Comparison of ENCODE assay signal across 16 mouse cellular contexts in genomic region chr3:143158568-143158967, GRCm38 (mm10).
A peak's percentile ranks its signal among the peaks of the same experiment; 100 is the strongest.
DNase-seq lines count a peak whose midpoint lies in the region; ATAC-seq lines count a peak whose summit lies in the region.
"Had no signal": no experiment of that assay in that cellular context is flagged by ENCODE, and none has a peak within 500 bp of the region (broad histone marks: within the 10 kb centered on the region; RNA-seq: fewer than 3 reads in every experiment).

No protein-coding gene starts in this region.

- no peaks in the 10 kb centered on the region for H3K27me3 ChIP-seq in hindbrain, embryonic 11.5 days (ENCODE audit: control insufficient read depth, insufficient read depth, low read length)
- H3K27me3 ChIP-seq in hindbrain, embryonic 12.5 days, result no peaks in the 10 kb centered on the region
- H3K27me3 ChIP-seq: heart, embryonic 13.5 days; kidney, embryonic 15.5 days; limb, embryonic 15.5 days had no signal

- no peaks in the 10 kb centered on the region for H3K4me1 ChIP-seq in hindbrain, embryonic 11.5 days (replicated peaks; ENCODE audit: control insufficient read depth, insufficient read depth, low read length)
- H3K4me1 ChIP-seq in hindbrain, embryonic 12.5 days, result 0 out of 2 replicates have a peak, but pooled peaks cover 2% of the 10 kb centered on the region
- H3K4me1 ChIP-seq: heart, embryonic 13.5 days; kidney, embryonic 15.5 days; limb, embryonic 15.5 days had no signal

- peak; percentile 58; the same call in 1 of the 2 replicates for ATAC-seq in hindbrain, embryonic 11.5 days (ENCODE audit: low FRiP score)
- ATAC-seq in hindbrain, embryonic 12.5 days (ENCODE audit: low FRiP score), result no peak
- peak; percentile 34; the same call in 1 of the 2 replicates for ATAC-seq in common myeloid progenitor, adult 5-6 weeks (replicated peaks; ENCODE audit: low read depth, poor library complexity, severe bottlenecking)
- ATAC-seq: liver, postnatal 0 days had no signal

- H3K9ac ChIP-seq in hindbrain, embryonic 11.5 days (ENCODE audit: low read depth, low read length), result no peak overlapping the region
- no peak overlapping the region for H3K9ac ChIP-seq in hindbrain, embryonic 12.5 days
- H3K9ac ChIP-seq: heart, embryonic 13.5 days; kidney, embryonic 15.5 days; limb, embryonic 15.5 days; liver, postnatal 0 days had no signal

- H3K27ac ChIP-seq in hindbrain, embryonic 11.5 days (ENCODE audit: low read depth, low read length), result no peak overlapping the region
- H3K27ac ChIP-seq in hindbrain, embryonic 12.5 days, result no peak overlapping the region
- H3K27ac ChIP-seq: heart, embryonic 13.5 days; kidney, embryonic 15.5 days; layer of hippocampus, adult 2 months; limb, embryonic 15.5 days had no signal

- no peak overlapping the region for H3K4me2 ChIP-seq in hindbrain, embryonic 11.5 days (replicated peaks; ENCODE audit: low read depth, low read length)
- no peak overlapping the region for H3K4me2 ChIP-seq in hindbrain, embryonic 12.5 days (replicated peaks)
- H3K4me2 ChIP-seq: heart, embryonic 13.5 days; kidney, embryonic 15.5 days; limb, embryonic 15.5 days had no signal

- H3K36me3 ChIP-seq in hindbrain, embryonic 11.5 days (ENCODE audit: control insufficient read depth, insufficient read depth, low read length), result no peaks in the 10 kb centered on the region
- H3K36me3 ChIP-seq in hindbrain, embryonic 12.5 days, result no peaks in the 10 kb centered on the region
- H3K36me3 ChIP-seq: heart, embryonic 13.5 days; kidney, embryonic 15.5 days; limb, embryonic 15.5 days had no signal

- WGBS in hindbrain, embryonic 11.5 days, result 36% methylated on average over 5 of the region's 5 CpGs
- 26% methylated on average over 5 of the region's 5 CpGs for WGBS in hindbrain, embryonic 12.5 days

- no peaks in the 10 kb centered on the region for H3K9me3 ChIP-seq in hindbrain, embryonic 11.5 days (ENCODE audit: control insufficient read depth, low read length)
- no peaks in the 10 kb centered on the region for H3K9me3 ChIP-seq in hindbrain, embryonic 12.5 days (replicated peaks)
- H3K9me3 ChIP-seq: heart, embryonic 13.5 days; kidney, embryonic 15.5 days; limb, embryonic 15.5 days had no signal

- no peak overlapping the region for H3K4me3 ChIP-seq in hindbrain, embryonic 11.5 days (ENCODE audit: low read depth, low read length)
- no peak overlapping the region for H3K4me3 ChIP-seq in hindbrain, embryonic 12.5 days
- H3K4me3 ChIP-seq: heart, embryonic 13.5 days; kidney, embryonic 15.5 days; layer of hippocampus, adult 2 months; limb, embryonic 15.5 days had no signal

- no peak for DNase-seq in hindbrain, embryonic 11.5 days (ENCODE audit: low spot score)
- DNase-seq in ES-CJ7 (ENCODE audit: low read depth, low spot score), result peak; percentile 16
- peak; percentile 56 for DNase-seq in retina, embryonic 14.5 days (ENCODE audit: low spot score)
- DNase-seq in cerebellum, postnatal 36 days, result no peak
- DNase-seq in thymus, postnatal 0 days (ENCODE audit: low spot score), result no peak
- DNase-seq: adrenal gland, postnatal 25 days; cerebellum, adult 11 months; heart, postnatal 4 days; liver, postnatal 0 days; thymus, postnatal 14 days had no signal

Comparison
In these comparisons a context has a peak if more than half of its experiments do, and no peak if none do; other contexts are left out.
1. DNase-seq: peak in ES-CJ7 (single experiment) and retina, embryonic 14.5 days (single experiment); none in hindbrain, embryonic 11.5 days (single experiment), cerebellum, postnatal 36 days (0 of 2) and thymus, postnatal 0 days (single experiment).